Mouse (Mus musculus) heart, postnatal 0 days (tissue): ENCODE data around the gene Lix1l.

Experiments
- CTCF ChIP-seq: IDR thresholded peaks from 2 replicates; pipeline ENCODE4 v1.5.1; 2016; ENCODE audit warnings: antibody characterized with exemption, control low read depth, low read depth
- EP300 ChIP-seq: IDR thresholded peaks from 2 replicates; pipeline ENCODE4 v1.6.1; 2016; ENCODE audit warnings: antibody characterized with exemption, low read depth

GRCm38 (mm10) chr3:96551890-96552289 is 49.1 kb upstream of the Lix1l start:
- TF ChIP-seq CTCF (no peak), EP300 (no peak)
